Mouse (Mus musculus) MEL (cell line): ENCODE measurements around the gene P3h4.

Source experiments
- CHD2 ChIP-seq: IDR thresholded peaks from 2 replicates; pipeline ENCODE4 v1.6.1; 2011; ENCODE audit warnings: low read length, improper control_type of control experiment
- CTCF ChIP-seq, 3 experiments: IDR thresholded peaks in 2 of 3; conservative IDR thresholded peaks in 1 of 3; 2 replicates each; pipeline ENCODE4 v1.5.1; 2011 to 2012; ENCODE audit warnings: low read length in 3 of 3, low read depth in 2 of 3, mild to moderate bottlenecking in 2 of 3, improper control_type of control experiment in 1 of 3, inconsistent platforms in 1 of 3, mixed read lengths in 1 of 3, moderate library complexity in 1 of 3; ENCODE audit not compliant: control insufficient read depth in 1 of 3, insufficient read depth in 1 of 3, poor library complexity in 1 of 3, severe bottlenecking in 1 of 3
- EP300 ChIP-seq, 2 experiments: IDR thresholded peaks; 2 replicates each; pipeline ENCODE4 v1.6.1; 2011; ENCODE audit warnings: improper control_type of control experiment in 2 of 2, low read length in 2 of 2, low read depth in 1 of 2, mild to moderate bottlenecking in 1 of 2
- ETS1 ChIP-seq: IDR thresholded peaks from 2 replicates; pipeline ENCODE4 v1.6.1; 2012; ENCODE audit warnings: low read depth, mild to moderate bottlenecking, inconsistent platforms, low read length, improper control_type of control experiment, moderate library complexity
- POLR2A ChIP-seq, 2 experiments: IDR thresholded peaks; 2 replicates each; pipeline ENCODE4 v1.6.1; 2011 to 2012; ENCODE audit warnings: low read length in 2 of 2, mild to moderate bottlenecking in 2 of 2, control low read depth in 1 of 2, improper control_type of control experiment in 1 of 2, low read depth in 1 of 2, moderate library complexity in 1 of 2; ENCODE audit not compliant: control insufficient read depth in 1 of 2, insufficient read depth in 1 of 2, poor library complexity in 1 of 2

DNA sequence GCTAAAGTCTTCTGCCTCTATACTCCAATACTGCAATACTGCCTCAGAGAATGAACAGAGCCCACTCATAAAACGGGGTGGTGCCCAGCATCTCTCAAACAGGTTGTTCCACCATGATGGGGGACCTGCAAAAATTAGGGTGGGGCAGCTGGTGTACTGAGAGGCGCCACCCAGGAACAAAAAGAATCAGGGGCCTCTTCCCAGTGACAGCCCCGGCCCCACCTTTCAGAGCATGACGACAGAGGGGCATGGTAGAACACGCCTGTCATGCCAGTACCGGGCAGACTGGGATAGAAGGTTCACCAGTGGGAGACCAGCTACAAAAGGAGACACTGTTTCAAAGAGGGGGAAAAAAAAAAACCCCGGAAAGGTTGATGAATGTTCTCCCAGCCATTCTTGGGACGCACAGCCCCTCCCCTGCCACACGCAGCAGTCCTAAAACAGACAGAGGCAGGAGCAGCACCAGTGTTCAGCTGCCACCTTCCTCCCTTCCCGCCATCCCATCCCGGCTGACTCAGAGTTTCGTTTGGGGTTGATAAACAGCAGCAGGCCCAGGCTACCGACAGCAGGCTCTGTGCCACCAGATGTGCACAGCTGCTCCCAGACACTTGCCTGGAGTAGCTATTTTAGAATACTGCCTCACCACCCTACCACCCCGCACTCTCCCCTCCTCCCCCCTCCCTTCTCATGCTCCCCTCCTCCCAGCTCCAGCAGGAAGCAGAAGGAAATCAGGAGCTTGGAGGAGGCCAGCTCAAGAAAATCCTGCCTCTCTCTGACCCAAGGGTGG lies 26.9 kb downstream of the P3h4 start:
- TF ChIP-seq POLR2A (IDR thresholded peaks at IDR 0.05; ENCODE audit: control insufficient read depth in 1 of 2, insufficient read depth in 1 of 2, low read depth in 1 of 2, low read length in 2 of 2, poor library complexity in 1 of 2): 0 out of 4 replicates have a peak, but pooled peaks of 1 of the 2 experiments have one; percentile 2
- TF ChIP-seq EP300 (IDR thresholded peaks at IDR 0.05; ENCODE audit: low read depth in 1 of 2, low read length in 2 of 2): no peak
- no peak for TF ChIP-seq ETS1
- no peak for TF ChIP-seq CTCF (IDR thresholded peaks at IDR 0.05 in 2 of 3, conservative IDR thresholded peaks at IDR 0.05 in 1 of 3; ENCODE audit: control insufficient read depth in 1 of 3, insufficient read depth in 1 of 3, low read depth in 2 of 3, low read length in 3 of 3, poor library complexity in 1 of 3, severe bottlenecking in 1 of 3)
- TF ChIP-seq CHD2: no peak
